Mouse (Mus musculus): ENCODE results near the gene Paqr7.

GRCm38 (mm10) chr4:134517719-134518118, 21.2 kb downstream of the Paqr7 start:
- TF ChIP-seq CTCF (IDR thresholded peaks at IDR 0.05; ENCODE audit: low read depth, low read length) (no peak), GATA1 (IDR thresholded peaks at IDR 0.05; ENCODE audit: borderline replicate concordance, low read length) (no peak), TAL1 (conservative IDR thresholded peaks at IDR 0.05; ENCODE audit: low read depth, low read length) (no peak), POLR2AphosphoS5 (IDR thresholded peaks at IDR 0.05; ENCODE audit: insufficient replicate concordance, low read depth, low read length) (no peak)

Measured in G1E (cell line).